Mouse (Mus musculus) C2C12 (cell line): ENCODE measurements around the gene Gm5039.
"Not testable (repeated sequence)": the region's sequence is repeated elsewhere in the genome, so short reads cannot be mapped to it uniquely, and the experiment has no call there.

ENCODE experiments used
- CEBPB ChIP-seq: IDR thresholded peaks from one replicate; pipeline ENCODE4 v1.6.1; 2011; ENCODE audit warnings: low read depth, mild to moderate bottlenecking, control low read depth, moderate library complexity
- CTCF ChIP-seq: IDR thresholded peaks from one replicate; pipeline ENCODE4 v1.5.1; 2011; ENCODE audit not compliant: control insufficient read depth, insufficient read depth, insufficient read length
- FOSL1 ChIP-seq: IDR thresholded peaks from one replicate; pipeline ENCODE4 v1.8.0; 2011; ENCODE audit warnings: mild to moderate bottlenecking, low read length; ENCODE audit not compliant: poor library complexity, insufficient read depth, severe bottlenecking
- MAX ChIP-seq: IDR thresholded peaks from one replicate; pipeline ENCODE4 v1.6.1; 2011; ENCODE audit warnings: mild to moderate bottlenecking, control low read depth
- MYOD1 ChIP-seq: IDR thresholded peaks from one replicate; pipeline ENCODE4 v1.6.1; 2011; ENCODE audit warnings: low read depth; ENCODE audit not compliant: control insufficient read depth, insufficient read length
- MYOG ChIP-seq: IDR thresholded peaks from one replicate; pipeline ENCODE4 v1.6.1; 2011; ENCODE audit not compliant: control insufficient read depth, insufficient read length; ENCODE audit errors: extremely low read depth

DNA sequence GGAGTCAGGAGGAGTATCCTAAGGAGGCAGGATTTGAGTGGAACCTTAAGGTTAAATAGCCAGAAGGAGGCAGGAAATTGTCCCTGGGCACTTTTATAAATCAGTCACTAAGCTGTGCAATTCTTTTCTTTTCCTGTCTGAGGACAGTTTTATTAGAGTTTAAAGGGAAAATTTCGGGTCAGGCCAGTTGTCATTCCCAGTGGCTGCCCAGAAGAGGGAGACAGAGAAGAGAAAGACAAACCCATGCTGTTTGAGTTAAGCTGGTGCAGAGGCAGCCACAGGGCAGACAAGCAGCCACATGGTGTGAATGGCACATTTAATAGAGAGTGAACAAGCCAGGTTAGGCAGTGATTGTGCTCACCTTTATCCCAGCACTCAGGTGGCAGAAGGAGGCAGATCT is 46.5 kb upstream of the Gm5039 start:
- not testable (repeated sequence) for TF ChIP-seq MYOG, CTCF, CEBPB, FOSL1, MAX, MYOD1
